Mouse (Mus musculus): ENCODE results near the gene Mpeg1.

Mpeg1 gene

GRCm38 (mm10) chr19:12460282-12461249, at the start of gene Mpeg1:
Gene Mpeg1 (plus strand): TSS chr19:12460779.
- no peak for DNase-seq (ENCODE audit: low spot score)

DNA sequence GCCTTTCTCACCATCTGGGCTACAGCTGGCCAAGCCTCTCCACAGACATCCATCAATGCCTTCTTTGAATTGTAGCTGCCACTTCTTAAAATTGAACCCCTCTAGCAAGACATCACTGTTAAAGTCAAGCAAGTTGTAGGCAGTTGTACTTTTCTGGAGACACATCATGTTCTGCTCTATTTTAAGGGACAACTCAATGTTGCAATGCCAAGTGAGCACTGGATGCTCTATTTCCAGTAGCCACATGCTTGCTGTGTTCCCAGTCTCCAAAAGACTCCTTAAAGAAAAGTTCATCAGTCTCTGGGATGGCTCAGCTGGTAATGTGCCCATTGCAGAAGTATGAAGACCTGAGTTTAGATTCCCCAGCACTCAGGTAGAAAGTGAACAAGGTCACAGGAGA, 46.8 kb upstream of the Mpeg1 start:
- DNase-seq (ENCODE audit: low spot score) = no peak

DNA sequence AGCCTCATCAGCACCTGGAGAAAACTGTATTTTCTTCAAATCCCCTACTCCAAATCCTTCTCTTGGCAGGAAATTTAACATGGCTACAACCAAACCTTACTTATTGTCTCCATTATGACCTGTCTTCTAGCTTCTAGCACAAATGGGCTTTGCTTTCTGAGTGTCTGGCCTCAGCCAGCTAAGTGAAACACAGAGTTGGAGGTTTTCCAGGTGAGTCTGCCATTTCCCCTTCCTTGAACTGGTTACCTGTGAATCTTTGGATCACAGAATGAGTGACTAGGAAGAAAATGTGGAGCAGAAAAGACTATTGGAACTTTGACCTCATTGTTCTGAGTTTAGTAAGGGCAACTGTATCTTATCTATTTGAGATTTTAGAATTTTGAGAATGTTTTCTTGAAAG, 43.2 kb upstream of the Mpeg1 start, which contains the start of gene Olfr1441:
TSS of gene Olfr1441 (plus strand) at position 73 of the 400 bp plus-strand sequence.
- DNase-seq (ENCODE audit: low spot score) = no peak

- DNase-seq (ENCODE audit: low spot score) = no peak
Observed at GRCm38 (mm10) chr19:12418312-12418711, 42.3 kb upstream of the Mpeg1 start.

DNA sequence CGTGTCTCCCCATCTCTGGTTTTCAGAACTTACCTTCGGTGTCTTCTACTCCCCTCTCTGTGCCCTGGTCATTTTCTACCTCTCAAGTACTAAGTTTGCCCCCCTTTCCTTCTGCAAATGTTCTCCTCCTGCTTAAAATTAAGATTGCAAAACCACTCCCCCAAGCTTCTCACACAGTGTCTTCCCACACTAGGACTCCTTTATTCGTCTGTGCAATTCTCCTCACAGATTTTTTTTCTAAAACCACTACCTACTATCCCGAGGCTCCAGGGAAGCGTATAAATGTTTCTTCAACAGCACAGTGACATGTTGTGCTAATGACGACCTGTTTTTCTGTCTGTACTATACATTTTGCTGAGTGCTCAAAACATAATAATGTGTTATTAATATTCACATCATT, 40.0 kb upstream of the Mpeg1 start:
- no peak for DNase-seq (ENCODE audit: low spot score)

GRCm38 (mm10) chr19:12421680-12422079, 38.9 kb upstream of the Mpeg1 start:
- no peak for DNase-seq (ENCODE audit: low spot score)

DNA sequence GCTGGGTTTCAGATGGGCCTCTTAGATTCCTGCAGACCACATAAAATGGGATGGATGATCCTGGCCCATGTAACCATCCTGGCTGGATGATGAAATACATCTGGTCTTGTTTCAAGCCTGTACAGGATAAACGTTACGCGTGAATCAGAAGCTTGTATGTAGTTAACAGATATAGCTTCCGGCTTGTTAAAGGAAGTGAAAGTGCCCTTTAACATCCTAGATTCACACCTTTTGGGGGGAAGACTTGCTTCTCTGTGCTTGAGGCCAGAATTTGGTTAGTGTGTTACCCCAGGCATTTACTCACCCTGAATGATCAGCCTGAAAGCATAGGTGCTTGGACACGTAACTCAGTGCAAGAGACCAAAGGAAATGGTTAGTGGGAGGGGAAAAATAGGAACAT, 33.5 kb upstream of the Mpeg1 start:
- DNase-seq (ENCODE audit: low spot score) = no peak

DNA sequence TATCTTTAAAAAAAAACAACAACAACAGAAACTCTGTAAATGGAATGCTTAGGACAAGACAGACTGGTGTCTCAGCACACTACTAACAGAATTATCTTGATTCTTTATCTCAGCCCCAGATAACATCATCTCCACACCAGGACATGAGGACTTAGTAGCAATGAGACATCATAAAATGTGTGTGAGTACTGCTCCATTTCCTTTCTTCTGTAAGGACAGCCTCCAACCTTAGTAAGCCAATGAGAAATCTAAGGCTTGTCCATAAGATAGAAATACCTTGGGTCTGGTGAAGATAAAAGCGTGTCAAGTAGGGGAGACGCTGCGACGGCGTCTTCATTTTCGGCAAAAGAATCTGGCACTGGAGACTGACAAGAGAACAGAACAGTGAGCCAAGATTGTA, 33.0 kb upstream of the Mpeg1 start, which contains the start of gene Pfpl:
TSS of gene Pfpl (plus strand) at position 301 of the 400 bp plus-strand sequence.
- DNase-seq (ENCODE audit: low spot score) = no peak

DNA sequence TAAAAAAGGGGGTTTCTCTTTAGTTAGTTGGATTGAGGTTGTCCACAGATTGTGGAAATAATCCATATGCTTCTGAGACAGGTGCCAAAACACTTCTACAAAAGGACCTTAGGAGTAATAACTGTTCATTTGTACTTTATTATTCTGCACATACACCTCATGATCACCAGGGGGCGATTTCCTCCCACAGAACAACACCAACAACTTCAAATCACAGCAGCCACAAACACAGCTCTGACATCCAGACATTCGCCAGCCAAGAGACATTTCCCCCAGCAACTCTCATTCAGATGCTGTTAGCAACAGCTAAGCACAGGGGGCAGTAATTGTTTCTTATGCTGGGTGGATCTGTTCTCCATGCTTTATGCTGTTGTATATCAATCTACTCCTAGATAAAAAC, 27.5 kb upstream of the Mpeg1 start:
- DNase-seq (ENCODE audit: low spot score) = no peak

DNA sequence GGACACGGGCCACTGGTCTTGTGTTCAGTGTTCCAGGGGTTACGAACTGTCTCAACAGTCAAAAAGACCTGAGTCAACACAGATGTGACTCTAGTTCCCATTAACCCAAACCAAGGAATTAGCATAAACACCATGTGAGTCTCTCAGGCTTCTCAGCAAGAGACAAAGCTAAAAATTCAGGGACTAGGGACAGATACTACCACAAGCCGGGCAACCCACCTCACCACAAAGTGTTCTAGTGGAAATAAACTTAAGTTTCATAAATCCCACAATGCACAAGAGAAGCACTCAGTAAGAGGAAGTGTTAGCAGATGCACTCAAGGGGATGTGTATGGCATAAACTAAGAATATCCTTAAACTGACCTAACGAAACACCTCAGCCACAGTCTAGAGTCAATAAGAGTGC, 25.6 kb upstream of the Mpeg1 start:
- no peak for DNase-seq (ENCODE audit: low spot score)

DNA sequence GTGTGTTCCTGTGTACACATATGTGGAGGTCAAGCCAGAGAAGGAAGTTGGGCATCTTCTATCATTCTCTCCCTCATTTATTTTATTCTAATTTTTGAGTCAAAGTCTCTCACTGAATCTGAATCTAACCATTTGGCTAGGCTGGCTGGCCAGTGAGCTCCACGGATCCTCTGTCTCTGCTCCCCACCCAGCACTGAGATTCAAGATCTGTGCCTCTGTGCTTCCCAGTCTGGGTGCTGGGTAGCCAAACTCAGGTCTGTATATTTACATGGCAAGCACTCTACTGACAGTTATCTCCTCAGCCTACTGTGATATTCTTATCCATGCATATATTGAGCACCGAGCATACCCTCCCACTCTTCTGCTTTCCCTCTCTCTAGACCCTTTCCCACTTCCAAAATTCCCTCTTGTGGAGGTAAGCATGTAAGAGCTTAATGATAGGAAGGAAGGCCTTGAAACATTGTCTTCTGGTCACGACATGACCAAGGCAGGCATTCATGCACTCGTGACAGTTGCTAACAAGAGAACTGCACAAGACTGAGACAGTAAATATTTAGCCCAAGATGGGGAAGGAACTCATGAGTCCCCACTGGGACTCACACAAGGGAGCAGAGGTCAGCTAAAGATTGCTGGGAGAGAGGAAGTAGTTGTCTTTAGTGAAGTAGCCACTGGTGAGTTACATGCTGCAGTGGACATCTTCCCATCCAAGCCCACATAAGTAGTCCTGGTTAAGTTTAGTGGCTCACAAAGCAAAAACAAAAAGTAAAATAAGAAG, 24.6 kb upstream of the Mpeg1 start:
- DNase-seq (ENCODE audit: low spot score) = no peak

DNA sequence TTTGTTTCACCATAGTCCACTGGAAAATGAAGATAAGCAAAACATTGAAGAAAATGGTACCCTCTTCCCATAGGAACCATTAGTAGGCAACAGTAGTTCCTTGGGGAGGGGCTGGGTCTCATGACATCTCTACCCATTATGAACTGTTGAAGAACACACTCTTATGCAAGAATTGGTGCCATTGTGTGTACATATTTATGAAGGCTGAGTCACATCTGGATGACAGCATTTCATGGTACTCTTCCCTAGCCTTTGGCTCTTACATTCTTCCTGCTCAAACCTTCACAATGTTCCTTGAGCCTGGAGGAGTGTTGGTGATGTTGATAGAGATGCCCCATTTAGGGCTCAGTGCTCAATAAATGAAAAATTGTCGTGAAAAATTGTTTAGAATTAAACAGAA, 21.0 kb upstream of the Mpeg1 start:
- DNase-seq (ENCODE audit: low spot score) = no peak

DNA sequence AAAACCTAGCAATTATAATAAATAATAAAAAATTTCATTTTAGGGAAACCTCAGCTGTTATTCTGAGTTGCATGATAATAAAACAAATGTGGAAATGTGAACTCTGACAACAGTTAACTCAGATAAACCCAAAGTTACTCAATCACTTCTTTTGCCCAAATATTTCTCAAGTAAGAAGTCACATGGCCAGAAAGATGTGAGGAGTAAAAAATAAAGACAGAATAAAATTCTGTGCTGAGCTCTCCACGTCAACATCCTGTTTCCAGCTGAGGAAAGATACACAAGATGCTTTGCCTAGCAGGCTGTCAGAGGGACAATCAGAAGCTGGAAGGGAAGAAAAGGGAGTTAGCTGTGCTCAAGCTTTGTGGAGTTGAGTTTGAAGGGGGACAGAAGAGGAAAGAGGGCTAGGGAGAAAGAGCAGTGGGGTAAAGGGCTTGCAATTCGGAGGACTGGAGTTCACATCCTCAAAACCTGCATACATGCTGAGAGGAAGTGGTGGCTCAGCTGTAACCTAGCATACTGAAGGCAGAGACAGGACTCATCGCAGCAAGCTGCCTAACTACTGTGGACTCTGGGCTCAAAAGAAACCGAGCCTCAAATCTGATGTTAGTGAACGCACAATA, 20.4 kb upstream of the Mpeg1 start:
- DNase-seq (ENCODE audit: low spot score) = no peak

GRCm38 (mm10) chr19:12442560-12442959, 18.0 kb upstream of the Mpeg1 start:
- no peak for DNase-seq (ENCODE audit: low spot score)

DNA sequence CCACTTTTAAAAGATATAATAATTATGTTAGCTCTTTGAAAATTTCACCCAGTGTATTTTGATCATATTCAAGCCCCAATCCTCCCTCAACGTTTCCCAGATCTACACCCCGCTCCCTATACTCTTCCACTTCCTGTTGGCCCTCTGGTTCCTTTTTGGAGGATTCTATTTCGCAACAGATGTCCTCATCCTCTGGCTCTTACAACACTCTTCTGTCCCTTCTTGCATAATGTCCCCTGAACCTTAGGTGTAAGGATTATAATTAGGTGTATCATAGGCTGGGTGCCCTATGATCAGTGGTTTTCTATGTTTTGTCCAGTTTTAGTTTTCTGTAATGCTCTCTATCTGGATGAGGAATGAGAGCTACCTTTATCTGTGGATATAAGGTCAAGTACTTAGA, 15.6 kb upstream of the Mpeg1 start:
- no peak for DNase-seq (ENCODE audit: low spot score)

DNA sequence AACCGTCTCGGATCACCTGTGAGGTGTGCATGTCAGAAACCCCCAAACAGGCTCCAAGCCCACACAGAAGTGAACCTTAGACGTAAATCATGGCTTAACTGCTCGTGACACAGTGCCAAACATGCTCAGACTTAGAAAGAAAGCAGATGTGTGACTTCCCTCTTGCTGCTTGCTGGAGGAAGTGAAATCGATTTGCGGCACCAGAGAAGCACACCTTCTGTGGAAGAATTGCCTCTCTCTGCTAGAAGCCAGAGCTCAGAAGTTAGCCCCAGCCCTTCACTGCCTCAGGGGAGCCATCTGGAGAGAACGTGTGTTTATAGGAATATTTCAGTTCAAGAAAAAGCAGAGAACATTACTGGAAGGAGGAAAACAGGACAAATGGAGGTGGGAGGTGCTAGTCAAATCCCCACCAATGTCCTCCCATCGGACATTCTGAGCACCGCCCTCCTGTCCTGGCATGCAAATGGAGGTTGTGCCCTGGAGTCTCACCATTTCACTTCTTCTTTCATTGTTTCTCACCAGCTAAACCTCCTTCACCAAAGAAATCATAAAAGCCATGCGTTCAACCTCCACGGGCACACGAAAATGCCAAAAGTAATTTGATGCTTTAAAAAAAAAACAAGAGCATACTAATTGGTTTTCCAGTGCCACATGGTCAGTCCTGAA, 3.0 kb upstream of the Mpeg1 start:
- no peak for DNase-seq (ENCODE audit: low spot score)

- no peak for DNase-seq (ENCODE audit: low spot score)
Observed at GRCm38 (mm10) chr19:12459516-12459915, 1.1 kb upstream of the Mpeg1 start.

- DNase-seq (ENCODE audit: low spot score) = no peak
Observed at GRCm38 (mm10) chr19:12462851-12463721, 2.5 kb downstream of the Mpeg1 start.

GRCm38 (mm10) chr19:12463722-12464035, 3.1 kb downstream of the Mpeg1 start:
- DNase-seq (ENCODE audit: low spot score) = no peak

DNA sequence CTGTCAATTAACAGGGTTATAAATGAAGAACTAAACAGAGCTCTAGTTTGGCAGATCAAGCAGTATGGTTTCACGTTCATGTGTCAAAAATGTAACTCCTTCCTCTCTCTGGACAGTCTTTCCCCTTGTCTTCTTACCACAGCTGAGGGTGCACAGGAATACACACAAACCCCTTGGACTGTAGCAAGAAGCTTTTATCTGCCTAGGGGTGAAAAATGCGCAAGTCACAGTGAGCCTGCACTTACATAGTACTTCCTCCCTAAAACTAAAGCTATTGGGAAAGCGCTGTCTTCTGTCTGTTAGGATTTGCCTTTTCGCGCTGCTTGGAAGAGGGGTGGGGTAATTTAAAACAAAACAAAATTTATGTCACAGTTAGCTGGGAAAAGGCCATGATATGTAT, 3.5 kb downstream of the Mpeg1 start:
- DNase-seq (ENCODE audit: low spot score) = no peak

DNA sequence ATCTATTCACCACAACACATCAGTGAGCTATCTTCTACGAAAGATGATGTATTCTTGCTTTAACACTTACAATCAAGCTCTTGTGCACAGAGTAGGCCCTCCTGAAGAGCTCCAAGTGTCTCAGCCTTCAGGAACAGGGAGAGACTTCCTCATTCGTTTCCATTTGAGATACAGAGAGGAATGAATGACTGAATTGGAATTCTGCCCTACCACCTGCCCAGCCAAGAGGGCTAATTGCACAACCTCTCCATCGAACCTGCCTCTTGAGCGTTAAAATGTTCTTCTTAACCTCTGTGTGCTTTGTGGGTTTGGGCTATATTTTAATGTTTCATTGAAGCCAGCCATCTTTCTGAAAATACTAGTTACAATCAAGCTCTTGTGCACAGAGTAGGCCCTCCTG, 4.1 kb downstream of the Mpeg1 start:
- DNase-seq (ENCODE audit: low spot score) = no peak

Measured in ovary, postnatal 10 days (tissue).